Mouse (Mus musculus): ENCODE results near the gene Crtc3. TPM values are rescaled to one million over a fixed set of nuclear protein-coding genes. Genes with fewer than 3 reads are reported as not detected.

The Crtc3 gene
- total RNA-seq, 2 experiments from 2014 or later: 16.7 to 25.1 TPM

DNA sequence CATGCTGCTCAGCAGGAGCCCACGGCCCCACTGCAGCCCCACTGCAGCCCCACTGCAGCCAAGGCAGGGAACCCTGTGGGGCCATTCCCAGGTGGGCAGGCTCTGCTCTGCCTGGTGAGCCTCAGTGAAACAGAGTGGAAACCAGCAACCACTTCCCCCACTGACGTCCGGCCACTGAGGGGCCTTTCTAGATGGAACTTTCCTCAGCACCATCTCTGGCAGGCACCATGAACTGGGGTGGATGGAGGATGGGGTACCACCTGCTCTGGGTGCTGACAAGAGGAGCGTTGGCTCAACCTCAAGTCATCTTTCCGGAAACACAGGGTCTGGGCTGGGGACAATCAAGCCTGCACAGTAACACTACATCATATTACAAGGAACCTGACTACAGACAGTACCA, 90.8 kb downstream of the Crtc3 start:
- no peak for DNase-seq

DNA sequence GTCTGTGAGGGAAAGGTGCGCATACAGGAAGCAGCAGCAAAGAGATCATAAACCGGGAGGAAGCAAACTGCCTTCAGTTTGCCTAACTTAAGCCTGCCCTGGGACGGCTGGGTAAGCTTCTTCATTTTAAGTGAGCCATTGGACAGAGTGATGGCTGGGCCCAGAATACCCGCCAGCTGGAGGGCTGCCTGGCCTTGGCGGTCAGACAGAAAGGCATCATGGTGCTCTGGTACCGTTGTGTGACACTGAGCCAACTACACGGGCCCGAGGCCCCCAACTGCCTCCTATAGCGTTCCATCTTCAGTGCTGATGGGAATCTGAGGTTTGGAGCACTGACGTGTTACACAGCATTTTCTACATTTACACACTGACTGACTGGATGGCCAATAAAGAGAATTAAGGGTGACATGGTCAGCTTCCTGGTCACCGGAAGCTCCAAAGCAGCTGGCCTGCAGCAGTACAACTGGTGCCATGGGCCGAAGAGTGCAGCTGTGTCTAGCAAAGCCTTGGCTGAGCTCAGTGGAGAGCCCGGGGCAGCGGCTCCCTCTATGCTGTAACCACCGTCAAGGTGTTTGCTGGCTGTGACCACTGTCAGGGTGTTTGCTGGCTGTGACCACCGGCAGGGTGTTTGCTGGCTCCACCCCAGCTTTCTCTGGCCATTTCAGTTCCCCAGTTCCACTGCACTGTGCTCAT, 99.5 kb downstream of the Crtc3 start:
- DNase-seq: peak; percentile 76

DNA sequence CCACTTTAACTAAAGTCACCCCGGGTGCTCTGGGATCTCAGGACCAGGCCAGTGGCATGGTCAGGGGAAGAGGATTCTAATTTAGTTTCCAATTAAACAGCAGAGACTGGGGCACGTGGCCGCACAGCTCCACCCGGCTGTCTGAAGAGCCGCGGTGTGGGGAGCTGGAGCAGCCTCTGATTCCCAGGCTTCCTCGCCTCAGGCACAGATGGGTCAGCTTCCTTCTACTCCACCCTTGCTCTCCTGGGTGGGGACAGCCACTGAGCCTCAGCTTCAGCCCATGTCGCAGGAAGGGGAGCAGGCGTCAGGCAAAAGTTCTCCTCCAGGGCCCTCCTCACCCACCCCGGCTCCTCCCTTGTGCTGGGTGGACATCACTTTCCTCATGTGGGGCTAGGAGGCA, 101.0 kb downstream of the Crtc3 start:
- DNase-seq: no peak

DNA sequence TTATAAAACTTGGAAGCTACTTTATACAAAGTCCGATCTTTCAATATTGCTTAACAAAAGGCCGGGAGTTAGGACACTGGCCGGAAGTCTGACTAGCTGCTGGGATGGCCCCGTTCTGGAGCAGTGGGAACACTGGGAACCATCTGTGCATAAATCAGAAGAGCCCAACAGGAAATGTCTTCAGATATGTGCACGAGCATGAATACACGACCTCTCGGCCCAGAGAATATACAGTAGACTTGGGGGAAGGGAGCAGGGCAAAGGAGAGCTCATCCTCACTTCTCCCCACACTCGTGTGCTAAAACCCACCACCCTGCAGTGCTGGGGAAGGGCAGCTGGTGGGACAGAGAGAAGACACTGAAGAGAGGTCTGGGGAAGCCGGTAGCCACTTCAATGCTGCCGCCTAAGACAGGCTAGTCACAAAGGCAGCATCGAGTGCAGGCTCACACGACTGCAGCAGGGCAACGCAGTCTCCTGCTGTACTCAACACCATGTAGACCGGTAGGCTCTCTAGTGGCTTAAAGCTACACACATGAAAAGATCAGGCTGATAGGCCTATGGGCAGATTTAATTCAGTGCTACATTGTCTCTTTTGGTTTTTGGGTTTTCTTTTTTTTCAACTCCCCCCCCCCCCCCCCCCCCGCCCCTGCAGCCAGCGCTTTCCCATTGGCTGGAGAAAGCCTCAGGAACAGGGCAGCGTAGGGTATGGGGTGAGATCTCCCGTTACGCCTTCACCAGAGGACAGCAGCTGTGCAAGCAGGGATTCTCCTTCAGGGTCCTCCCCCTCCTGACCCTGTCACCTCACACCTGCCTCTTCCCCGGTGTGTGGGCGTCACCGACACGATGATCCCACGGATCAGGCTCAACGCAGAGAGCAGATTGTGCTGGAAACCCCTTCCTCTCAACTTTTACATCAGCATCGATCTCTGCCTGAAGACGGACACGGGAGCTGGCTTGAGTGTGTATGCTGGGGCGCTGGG, 101.7 kb downstream of the Crtc3 start:
- no peak for DNase-seq

DNA sequence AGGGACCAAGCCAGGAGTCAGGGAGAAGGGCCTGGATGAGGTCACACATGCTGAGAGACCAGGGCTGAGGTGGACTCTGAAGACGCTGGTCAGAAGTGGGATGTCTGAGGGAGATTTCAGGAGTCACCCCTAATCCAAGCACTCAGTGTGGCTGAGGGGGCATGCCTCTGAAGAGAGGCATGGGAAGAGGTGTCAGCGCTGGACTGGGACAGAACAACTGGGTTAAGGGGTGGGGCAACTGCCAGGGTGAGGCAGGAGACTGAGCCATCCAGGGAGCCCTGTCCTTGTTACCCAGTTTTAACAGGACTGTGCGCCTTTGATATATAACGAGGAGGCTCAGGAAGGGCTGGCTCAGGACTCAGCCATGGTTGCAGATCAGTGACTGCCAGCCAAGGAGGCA, 102.5 kb downstream of the Crtc3 start:
- DNase-seq: no peak

DNA sequence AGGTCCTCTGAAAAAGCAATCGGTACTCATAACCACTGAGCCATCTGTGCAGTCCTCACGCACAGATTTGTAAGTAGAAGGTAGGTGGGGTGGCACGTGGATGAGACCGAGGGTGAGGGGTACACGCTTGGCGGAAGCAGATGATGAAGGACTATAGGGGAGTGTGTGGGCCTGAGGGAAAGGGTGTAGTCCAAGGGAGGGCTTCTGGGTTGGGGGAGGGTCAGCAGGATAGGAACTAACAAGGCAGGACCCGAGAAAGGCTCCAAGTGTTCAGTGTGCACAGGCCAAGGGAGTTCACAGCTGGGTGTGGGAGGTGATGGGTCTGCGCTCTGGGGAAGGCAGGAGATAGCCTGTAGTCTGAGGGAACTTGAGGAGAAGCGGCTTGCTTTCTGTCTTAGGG, 103.3 kb downstream of the Crtc3 start:
- no peak for DNase-seq

DNA sequence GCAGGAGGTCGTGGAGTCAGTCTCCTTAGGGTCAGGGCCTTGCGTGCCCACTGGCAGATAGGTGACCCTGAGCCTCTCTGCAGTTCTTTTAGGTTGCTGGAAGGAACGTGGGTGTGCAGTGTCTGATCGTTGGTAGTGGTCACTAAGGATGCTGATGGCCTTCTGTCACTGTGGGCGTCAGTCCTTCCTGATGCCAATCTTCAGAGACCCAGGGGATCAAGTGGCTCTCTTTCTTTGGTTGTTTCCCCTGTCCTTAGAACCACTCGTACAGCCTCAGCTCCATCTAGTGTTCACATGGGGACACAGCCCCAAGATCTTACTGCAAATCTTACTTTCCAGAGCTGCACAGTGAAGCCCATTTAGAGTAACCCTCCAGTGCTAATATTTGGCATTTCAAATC, 104.7 kb downstream of the Crtc3 start:
- no peak for DNase-seq

DNA sequence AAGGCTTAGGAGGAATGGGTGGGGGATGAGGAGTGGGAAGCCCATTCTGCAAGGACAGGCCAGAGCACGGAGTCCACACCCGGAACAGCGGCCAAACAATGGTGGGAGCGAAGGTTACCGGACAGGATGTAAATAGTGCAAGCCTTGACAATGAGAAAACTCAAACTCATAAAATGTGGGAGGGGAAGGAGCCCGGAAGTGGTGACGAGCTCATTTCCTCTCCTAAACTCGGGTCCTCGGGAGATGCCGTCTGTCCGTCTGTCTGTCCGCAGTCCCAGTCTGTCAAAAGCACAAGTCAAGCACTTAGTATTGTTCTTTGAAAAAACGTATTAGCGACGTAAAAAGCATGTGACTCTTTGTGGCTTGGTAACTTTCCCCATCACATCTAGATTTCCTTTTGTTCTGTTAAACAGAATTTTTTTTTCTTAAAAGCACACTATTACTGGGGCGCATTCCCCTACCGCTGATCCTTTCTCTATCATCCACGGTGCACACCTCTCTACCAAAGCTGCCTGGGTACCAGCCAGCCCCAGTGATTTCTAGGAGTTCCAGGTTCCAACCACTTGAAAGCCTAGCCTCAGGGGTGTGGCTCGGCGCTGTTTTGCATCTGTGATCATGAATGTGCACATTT, 105.7 kb downstream of the Crtc3 start:
- DNase-seq: no peak

DNA sequence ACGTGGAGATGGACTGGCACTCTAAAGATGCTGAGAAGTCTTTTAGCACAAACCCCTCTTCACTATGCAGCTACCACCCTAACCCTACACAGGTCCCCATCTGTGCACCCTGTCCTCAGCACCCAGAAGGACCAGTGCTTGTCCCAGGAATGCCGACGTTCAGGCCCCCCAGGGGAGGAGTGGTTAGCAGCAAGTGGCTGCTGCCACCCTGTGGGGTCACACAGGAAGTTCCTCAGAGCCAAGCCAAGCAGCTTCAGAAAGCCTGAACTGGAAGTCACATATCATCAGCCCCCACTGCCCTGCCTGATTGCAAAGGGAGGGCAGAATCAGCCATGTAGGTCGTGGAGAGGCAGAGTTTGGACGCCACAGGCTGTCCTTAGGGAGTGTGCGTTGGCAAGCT, 108.3 kb downstream of the Crtc3 start:
- DNase-seq: peak; percentile 43

DNA sequence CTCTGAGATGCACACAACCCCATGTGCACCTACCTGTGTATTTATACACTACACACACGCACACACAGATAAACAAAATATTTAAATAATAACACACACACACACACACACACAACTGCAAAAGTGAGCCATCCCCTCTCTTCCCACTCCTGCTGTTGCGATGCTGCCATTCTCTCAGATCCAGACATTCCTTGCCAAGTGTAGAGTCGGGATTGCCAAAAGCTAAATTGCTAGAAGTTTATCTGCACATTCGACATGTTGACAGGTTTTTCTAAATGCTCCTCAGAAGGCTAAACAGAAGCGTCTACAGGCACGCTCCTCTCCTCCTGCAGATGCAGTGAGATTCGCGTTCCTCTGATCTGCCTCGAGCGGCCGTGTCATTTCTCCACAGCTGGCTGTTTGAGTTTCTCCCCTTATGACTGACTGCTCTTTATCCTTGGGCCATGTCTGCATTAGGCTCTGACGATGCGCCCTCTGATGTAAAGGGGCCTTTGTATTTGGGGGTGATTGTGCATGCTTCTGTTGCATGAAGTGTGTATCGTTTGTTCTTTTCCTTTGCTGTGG, 111.2 kb downstream of the Crtc3 start:
- DNase-seq: no peak

DNA sequence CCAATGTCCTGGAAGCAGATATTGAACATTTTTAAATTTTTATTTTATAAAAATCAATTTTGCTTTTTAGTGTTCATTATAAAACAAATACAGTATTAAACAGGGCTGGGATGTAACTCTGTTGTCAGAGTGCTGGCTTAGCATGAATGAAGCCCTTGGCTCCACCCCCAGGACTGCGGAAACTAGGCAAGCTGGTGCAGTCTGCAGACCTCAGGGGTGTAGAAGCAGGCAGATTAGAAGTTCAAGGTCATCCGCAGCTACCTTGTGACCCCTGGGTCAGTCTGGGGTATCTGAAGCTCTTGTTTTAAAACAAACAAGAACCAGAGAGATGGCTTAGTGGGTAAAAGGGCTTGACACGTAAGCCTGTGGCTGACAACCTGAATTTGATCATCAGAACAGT, 112.1 kb downstream of the Crtc3 start:
- no peak for DNase-seq

DNA sequence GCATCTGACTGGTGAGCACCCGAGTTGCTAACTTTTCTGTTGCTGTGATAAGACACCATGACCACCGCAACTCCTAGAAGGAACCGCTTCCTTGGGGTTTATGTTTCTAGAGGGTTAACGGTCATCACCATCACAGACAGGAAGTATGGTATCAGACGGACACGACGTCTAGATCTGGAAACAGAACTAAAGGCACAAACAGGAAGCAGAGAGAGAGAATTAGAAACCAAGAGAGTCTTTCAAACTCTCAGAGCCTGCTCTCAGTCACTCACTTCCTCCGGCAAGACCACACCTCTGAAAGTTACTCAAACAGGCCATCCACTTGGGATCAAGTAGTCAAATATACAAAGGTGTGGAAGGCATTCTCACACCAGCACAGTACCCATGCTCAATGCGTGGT, 112.9 kb downstream of the Crtc3 start:
- DNase-seq: no peak

DNA sequence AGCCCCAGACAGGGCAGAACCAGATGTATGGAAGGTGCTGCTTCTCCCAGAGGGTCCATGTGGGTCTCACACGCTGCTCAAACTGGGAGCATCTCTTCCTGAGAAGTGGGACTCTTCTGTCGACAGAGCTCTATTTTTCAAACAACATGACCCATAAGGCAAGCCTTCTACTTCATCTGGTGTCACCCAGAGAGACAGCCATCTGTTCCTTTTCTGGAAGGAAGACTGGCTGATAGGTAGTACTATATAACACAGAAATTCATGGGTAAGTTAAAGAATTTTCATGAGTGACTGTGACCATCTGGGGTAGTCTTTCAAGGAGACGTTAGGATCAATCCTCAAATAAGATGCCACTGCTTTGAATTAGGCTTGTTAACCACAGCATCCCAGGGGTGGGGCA, 115.6 kb downstream of the Crtc3 start:
- no peak for DNase-seq

DNA sequence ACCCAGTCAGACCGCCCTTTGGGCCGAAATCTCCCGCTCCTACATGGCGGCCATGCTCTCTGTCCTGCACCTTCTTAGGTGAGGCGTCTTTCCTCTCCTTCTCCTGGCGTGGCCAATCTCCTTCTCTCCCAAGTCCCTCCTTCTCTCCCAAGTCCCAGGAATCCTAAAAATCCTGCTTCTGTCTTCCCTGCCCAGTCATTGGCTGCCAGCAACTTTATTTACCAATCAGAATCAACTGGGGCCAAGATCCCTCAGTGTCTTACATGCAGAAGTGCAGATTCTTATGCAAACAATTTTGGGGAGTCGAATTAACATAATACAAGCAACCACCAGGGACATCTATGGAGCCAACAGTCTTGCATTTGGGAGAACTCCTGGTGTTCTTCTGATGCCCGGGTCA, 120.7 kb downstream of the Crtc3 start:
- no peak for DNase-seq

DNA sequence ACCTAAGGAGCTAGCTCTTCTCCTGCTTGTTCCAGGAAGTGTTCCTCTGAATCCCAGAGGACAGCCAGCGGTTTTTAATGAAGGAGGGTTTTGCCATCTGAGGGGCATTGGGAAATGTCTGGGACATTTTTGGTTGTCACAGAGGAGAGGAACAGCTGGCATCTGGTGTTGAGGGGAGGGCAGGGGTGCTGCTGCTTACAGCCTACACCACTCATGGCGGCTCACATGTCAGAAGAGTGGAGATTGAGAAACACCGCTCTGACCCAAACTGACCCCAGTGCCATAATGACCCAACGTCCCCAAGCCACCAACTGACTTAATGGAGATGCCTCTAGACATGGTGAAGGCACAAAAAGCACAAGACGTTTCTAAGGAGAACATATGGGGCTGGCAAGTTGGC, 126.7 kb downstream of the Crtc3 start:
- no peak for DNase-seq

DNA sequence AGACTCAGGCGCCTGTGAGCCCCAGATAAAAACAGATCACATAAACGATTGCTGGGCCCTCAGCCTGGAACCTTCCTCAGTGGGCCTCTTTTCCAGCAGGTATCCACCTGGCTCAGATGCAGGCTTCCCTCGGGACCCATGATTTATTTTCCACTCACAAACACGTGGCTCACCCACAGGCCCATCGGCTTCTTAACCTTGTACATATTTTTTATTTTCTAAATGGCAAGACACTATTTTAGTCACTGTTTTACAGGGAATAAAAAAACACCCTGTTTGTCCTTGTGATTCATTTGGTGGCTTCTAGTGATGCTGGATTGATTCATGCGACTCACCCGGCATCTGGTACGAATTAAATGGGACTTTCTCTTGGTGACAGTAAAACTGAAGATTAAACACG, 127.4 kb downstream of the Crtc3 start:
- no peak for DNase-seq

DNA sequence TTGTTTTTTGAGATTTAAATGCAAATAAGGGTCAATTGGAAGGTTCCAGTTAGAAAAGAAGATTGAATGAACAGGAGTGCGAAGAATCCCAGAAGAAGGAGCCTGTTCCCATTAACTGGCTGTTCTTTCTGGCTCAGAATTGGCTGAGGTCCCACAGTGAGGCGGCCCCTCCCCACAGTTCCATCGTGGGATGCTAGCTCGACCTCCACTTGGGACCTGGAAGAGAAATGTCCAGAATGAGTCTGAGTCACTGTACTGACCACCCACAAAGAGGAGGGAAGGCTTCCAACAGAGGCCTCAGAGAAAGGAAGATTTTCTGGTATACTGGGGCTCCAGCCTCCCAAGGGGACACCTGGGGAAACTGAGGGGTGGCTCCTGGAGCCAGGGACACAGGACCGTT, 130.1 kb downstream of the Crtc3 start:
- DNase-seq: no peak

DNA sequence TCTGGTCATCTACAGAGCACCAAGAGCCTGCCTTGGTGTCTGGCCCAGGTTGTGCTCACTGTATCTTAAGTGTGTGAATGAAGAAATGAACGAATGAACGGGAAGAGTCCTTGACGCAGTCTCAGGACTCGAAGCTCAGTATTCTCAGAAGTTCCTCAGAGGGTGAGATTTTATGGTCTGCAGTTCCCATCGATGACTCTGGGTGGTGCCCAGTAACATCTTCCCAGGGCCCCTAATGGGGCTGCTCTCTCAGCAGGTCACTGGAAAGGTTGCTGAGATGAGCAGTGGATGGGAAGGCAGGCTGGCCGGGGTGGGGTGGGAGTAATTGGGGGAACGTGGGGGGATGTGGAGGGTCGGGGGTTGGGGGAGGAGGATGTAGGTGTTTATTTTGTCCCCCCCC, 130.6 kb downstream of the Crtc3 start:
- no peak for DNase-seq

DNA sequence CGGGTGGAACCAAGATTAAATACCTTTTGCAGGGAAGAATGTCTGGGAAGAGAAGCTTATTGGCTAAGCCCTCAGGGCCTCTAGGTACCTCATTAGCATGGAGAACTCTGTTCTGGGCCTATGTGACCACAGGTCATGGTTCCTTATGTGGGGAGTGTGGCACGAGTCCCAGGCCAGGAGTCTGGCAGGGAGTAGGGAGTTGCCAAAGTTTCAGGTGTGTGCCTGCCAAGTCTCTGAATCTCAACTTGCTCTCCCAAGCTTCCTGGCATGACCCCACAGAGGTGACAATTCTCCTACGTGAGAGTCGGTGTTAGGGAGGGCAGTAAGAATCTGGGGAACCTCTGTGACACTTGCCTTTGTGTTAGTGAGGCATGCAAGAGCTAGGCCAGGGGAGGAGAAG, 131.5 kb downstream of the Crtc3 start:
- no peak for DNase-seq

DNA sequence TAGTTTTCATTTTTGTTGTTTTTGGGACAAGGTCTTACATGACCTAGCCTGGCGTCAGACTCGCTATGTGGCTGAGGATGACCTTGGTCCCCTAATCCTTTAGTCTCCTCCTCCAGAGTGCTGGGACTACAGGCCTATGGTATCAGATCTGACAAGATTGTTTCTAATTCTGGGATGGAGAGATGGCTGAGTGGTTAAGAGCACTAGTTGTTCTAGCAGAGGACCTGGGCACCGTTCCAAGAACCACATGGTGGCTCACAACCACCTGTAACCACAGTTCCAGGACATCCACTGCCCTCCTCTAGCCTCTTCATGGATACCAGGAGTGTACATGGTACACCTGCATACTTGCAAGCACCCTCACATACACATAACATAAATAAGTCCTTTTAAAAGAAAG, 132.5 kb downstream of the Crtc3 start:
- no peak for DNase-seq

DNA sequence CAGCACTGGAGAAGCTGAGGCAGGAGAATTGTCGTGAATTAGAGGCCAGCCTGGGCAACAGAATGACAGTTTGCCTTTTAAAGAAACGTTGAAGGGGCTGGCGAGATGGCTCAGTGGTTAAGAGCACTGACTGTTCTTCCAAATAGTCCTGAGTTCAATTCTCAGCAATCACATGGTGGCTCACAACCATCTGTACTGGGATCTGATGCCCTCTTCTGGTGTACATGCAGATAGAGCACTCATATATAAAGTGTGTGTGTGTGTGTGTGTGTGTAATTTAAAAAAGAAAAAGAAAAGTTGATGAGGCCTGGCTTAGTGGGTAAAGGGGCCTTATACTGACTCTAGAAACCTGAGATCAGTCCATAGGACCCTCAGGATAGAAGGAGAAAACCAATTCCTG, 133.5 kb downstream of the Crtc3 start:
- no peak for DNase-seq

DNA sequence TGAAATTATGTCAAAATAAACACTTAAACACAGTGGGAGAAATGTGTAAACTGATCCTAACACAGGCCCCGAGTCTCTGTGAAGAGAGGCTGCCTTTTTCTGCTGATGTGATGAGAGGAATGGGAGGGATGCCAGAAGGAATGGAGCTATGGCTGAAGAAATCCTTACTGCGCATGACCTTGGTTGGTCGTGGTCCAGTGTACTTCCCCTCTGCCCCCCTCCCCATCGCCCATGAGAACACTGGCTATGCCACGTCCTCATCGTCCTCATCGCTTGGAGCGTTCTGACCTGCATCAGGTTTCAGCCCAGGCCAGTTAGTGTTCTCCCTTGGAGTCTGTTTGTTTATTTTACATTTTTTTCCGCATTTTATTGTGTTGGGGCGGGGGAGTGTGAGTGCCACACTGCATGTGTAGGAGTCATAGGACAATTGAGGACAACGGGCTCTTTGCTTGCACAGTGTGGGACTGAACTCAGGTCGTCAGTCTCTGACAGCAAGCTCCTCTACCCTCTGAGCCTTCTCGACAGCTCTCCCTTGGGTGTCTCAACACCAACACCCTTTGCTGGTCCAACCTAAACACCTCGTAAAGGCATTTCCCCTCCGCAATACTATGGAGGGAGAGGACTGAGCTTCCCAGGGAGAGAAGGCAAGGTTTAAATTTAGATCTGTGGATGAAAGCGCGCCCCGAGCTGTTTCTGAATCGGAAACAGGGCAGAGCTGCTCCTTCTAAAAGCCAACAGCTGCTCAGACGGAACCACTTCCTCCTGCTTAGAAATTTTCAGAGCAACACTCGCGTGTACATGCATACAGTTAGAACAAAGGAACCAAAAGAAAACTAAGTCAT, 134.3 kb downstream of the Crtc3 start:
- DNase-seq: no peak
